Mouse (Mus musculus) embryonic facial prominence, embryonic 15.5 days (tissue): ENCODE data around the gene A230050P20Rik. TPM values are rescaled to one million over a fixed set of nuclear protein-coding genes. Genes with fewer than 3 reads are reported as not detected.

Source experiments
- ATAC-seq: fragments of 200-750 bp; cut with Nextera tagmentation; 2 replicates; pipeline ENCODE4 v1.8.0; 2017; ENCODE audit warnings: low read depth, moderate TSS enrichment; ENCODE audit not compliant: insufficient number of reproducible peaks, low FRiP score, low TSS enrichment
- H3K27ac ChIP-seq: fragments of 300-500 bp; sonication (generic); replicated peaks from 2 replicates; pipeline ENCODE4 v1.5.1; 2015; ENCODE audit warnings: mild to moderate bottlenecking, inconsistent platforms
- H3K27me3 ChIP-seq: fragments of 300-500 bp; sonication (generic); 2 replicates; pipeline ENCODE4 v1.6.1; 2015; ENCODE audit warnings: inconsistent platforms
- H3K36me3 ChIP-seq: fragments of 300-500 bp; sonication (generic); 2 replicates; pipeline ENCODE4 v1.6.1; 2015; ENCODE audit warnings: mild to moderate bottlenecking, inconsistent platforms
- H3K4me1 ChIP-seq: fragments of 300-500 bp; sonication (generic); 2 replicates; pipeline ENCODE4 v1.6.1; 2015; ENCODE audit warnings: inconsistent platforms
- H3K4me2 ChIP-seq: fragments of 300-500 bp; sonication (generic); replicated peaks from 2 replicates; pipeline ENCODE4 v1.6.1; 2015; ENCODE audit warnings: mild to moderate bottlenecking, inconsistent platforms
- H3K4me3 ChIP-seq: fragments of 300-500 bp; sonication (generic); replicated peaks from 2 replicates; pipeline ENCODE4 v1.5.1; 2015; ENCODE audit warnings: mild to moderate bottlenecking, inconsistent platforms
- H3K9ac ChIP-seq: fragments of 300-500 bp; sonication (generic); 2 replicates; pipeline ENCODE4 v1.6.1; 2015; ENCODE audit warnings: inconsistent platforms
- H3K9me3 ChIP-seq: fragments of 300-500 bp; sonication (generic); replicated peaks from 2 replicates; pipeline ENCODE4 v1.6.1; 2016; ENCODE audit warnings: inconsistent platforms
- WGBS: fragments of 180-500 bp; shearing (Covaris S2); methylation state at CpG from one replicate; pipeline ENCODE4 v1.1.7; 2015; 5-methylcytosine and 5-hydroxymethylcytosine counted together
- microRNA-seq: library from miRNA; unstranded; fragments of <30 nt; microRNA quantifications from one replicate; pipeline ENCODE4, GENCODE M21; 2016; ENCODE audit warnings: borderline number of aligned reads
- polyA plus RNA-seq: library from polyadenylated mRNA; unstranded; fragments of >200 nt; fragmentation: Nextera tagmentation; extraction: Ambion mirVana; gene quantifications from 2 replicates; pipeline ENCODE4 v1.2.1, GENCODE M21; 2015

A230050P20Rik gene
- polyA plus RNA-seq, 1 experiment from 2014 or later = 18.4 TPM

DNA sequence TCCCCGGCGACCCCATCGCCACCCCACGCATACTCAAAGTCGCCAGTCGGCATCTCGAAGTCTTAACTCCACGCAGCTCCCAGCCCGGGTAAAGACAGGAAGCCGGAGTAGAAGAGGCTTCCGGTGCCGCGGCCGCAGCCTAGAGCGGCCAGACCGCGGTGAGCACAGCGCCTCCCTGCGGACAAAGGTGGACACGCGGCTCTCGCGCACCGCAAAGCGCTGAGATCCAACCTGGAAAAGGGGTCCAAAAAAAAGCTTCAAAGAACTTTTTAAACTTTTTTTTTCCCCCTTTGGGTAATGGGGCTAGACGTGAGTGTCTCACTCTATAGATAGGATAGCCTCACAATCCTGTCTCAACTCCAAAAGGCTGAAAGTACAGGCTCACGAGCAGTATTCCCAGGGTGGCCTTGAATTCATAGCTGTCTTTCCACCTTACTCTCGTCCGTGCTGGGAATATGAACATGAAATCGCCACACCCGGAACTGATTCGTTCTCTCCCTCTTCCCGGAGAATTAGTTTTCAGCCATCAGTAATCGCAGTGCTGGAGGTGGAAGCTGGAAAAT, 30.1 kb downstream of the A230050P20Rik start, which contains the start of gene Eif3g:
TSS of gene Eif3g (minus strand) at position 113 of the 563 bp plus-strand sequence.
- 3% methylated on average over 34 of the region's 34 CpGs for WGBS
- H3K27me3 ChIP-seq = no peaks in the 10 kb centered on the region

DNA sequence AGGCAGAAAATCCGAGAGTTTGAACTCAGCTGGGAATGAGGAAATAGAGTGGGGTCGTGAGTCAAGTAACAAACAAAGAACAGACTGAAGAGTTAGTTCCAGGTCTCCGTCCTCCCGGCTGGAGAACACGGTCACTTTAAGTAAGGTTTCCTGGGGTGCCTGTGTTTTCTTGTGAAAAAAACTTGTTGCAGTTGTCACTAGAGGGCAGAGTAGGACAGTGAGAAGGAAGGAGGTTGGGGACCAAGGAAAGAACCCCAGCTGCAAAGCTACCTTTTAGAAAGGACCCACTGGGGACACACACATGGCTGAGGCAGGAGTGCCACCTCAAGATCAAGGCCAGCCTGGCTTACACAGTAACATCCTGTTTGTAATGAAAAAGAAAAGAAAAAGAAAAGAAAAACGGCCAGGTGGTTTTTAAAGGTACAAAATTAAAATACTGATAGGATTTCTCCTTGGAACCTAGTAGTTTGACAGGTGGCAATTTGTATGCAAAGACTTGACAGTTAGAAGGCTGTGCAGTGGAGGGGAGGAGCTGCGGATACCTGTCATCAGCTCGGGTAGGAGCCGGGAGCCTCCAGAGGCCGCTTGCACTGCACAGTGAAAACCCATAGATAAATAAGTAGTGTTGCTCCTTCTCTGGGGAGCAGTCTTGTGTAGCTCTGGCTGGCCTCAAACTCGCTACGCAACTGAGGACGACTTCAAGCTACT, 33.2 kb downstream of the A230050P20Rik start:
- no peak overlapping the region for H3K9ac ChIP-seq
- no peak overlapping the region for H3K4me2 ChIP-seq
- ATAC-seq = no peak
- H3K4me1 ChIP-seq = peaks cover 26% of the 10 kb centered on the region
- 13% methylated on average over 13 of the region's 13 CpGs for WGBS
- no peaks in the 10 kb centered on the region for H3K9me3 ChIP-seq
- no peak overlapping the region for H3K27ac ChIP-seq
- no peak overlapping the region for H3K4me3 ChIP-seq
- no peaks in the 10 kb centered on the region for H3K27me3 ChIP-seq
- H3K36me3 ChIP-seq = peaks cover 21% of the 10 kb centered on the region

More for the DNA sequence above, 30.1 kb downstream of the A230050P20Rik start, which contains the start of gene Eif3g:
- peak; percentile 80 for ATAC-seq
- peak within 1 kb of the TSS; percentile 91 for H3K4me2 ChIP-seq
- peak within 1 kb of the TSS; percentile 98 for H3K9ac ChIP-seq
- peaks cover 34% of the 10 kb centered on the region for H3K36me3 ChIP-seq
- peaks cover 31% of the 10 kb centered on the region for H3K4me1 ChIP-seq
- peak within 1 kb of the TSS; percentile 71 for H3K27ac ChIP-seq
- no peaks in the 10 kb centered on the region for H3K9me3 ChIP-seq
- H3K4me3 ChIP-seq = peak within 1 kb of the TSS; percentile 96

DNA sequence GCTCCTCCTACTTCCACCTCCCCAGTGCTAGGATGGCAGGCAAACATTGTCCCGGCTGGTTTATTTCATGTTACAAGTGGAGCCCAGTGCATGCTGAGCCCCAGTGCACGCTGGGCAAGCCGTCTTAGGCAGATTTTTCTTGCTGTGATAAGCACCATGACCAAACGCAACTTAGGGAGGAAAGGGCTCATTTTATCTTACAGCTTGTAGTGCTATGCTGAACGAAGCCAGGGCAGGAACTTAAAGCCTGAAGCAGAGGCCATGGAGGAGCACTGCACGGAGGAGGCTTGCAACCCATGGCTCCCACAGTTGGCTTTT, 33.7 kb downstream of the A230050P20Rik start:
- peaks cover 22% of the 10 kb centered on the region for H3K36me3 ChIP-seq
- WGBS = 28% methylated on average over 6 of the region's 6 CpGs
- H3K4me2 ChIP-seq = no peak overlapping the region
- no peak overlapping the region for H3K4me3 ChIP-seq
- H3K4me1 ChIP-seq = peaks cover 21% of the 10 kb centered on the region
- H3K9ac ChIP-seq = no peak overlapping the region
- no peaks in the 10 kb centered on the region for H3K27me3 ChIP-seq
- no peak for ATAC-seq
- H3K9me3 ChIP-seq = no peaks in the 10 kb centered on the region
- H3K27ac ChIP-seq = no peak overlapping the region

DNA sequence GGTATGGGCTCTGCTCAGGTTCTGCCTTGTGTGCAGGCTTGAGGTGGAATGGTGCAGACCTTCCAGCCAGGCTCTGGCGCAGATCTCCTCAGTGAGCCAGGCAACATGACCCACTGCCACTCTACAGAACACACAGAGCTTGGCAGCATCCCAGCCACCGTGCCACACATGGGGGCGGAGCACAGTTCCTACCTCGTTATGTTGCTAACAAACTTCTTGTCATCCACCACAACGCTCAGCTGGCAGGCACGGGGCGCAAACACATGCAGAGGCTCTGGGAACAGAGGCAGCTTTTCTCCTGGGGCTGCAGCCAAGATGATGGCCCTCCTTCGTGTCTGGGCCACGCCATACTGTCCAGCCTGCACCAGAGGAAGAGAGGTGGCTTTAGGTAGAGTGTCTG, 41.5 kb downstream of the A230050P20Rik start:
- Histone ChIP-seq H3K27me3 (no peaks in the 10 kb centered on the region), H3K9me3 (no peaks in the 10 kb centered on the region), H3K4me3 (no peak overlapping the region), H3K4me1 (no peaks in the 10 kb centered on the region), H3K9ac (no peak overlapping the region), H3K36me3 (peaks cover 99% of the 10 kb centered on the region), H3K4me2 (no peak overlapping the region), H3K27ac (no peak overlapping the region)
- 90% methylated on average over 9 of the region's 9 CpGs for WGBS
- no peak for ATAC-seq

DNA sequence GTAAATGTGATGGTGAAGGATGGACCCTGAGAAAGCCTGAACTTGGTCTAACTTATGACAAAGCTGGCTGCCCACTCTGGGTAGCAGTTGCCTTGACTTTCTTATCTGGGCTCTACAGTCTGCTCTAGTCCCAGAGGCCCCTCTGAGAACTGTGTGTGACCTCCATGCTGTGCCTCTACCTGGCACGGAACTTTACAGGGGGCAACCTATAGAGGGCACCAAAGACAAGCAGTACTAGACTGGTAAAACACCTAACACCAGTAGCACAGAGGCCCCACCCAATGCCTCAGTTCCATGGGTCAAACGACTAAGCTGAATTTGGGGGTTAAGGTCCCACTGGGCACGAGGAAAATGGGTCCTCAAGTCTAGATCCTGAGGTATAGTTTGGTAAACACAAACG, 47.7 kb downstream of the A230050P20Rik start:
- no peaks in the 10 kb centered on the region for H3K27me3 ChIP-seq
- no peak overlapping the region for H3K4me2 ChIP-seq
- H3K9ac ChIP-seq = no peak overlapping the region
- peaks cover 100% of the 10 kb centered on the region for H3K36me3 ChIP-seq
- H3K27ac ChIP-seq = no peak overlapping the region
- no peak overlapping the region for H3K4me3 ChIP-seq
- no peaks in the 10 kb centered on the region for H3K4me1 ChIP-seq
- ATAC-seq = no peak
- no peaks in the 10 kb centered on the region for H3K9me3 ChIP-seq
- WGBS = 79% methylated on average over 4 of the region's 4 CpGs

DNA sequence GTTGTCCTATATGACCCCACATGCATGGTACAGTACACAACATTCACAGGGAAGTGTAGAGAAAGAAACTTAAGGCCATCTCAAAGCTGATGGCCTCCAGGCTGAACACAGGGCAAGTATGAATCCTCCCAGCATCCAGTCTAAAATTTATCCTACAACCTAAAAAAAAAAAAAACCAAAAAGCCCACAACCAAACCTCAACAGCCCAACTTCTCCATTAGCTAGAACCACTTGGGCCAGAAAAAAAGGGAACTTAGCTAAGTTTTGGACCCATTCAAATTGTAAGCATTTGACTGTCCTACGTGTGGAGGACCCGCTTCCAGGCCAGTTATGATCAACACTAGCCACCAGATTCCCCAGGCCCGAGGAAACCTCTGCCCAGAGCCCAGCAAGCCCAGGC, 54.8 kb downstream of the A230050P20Rik start:
- Histone ChIP-seq H3K4me2 (no peak overlapping the region), H3K36me3 (peaks cover 100% of the 10 kb centered on the region), H3K9ac (no peak overlapping the region), H3K4me1 (no peaks in the 10 kb centered on the region), H3K27me3 (no peaks in the 10 kb centered on the region), H3K9me3 (no peaks in the 10 kb centered on the region), H3K27ac (no peak overlapping the region), H3K4me3 (no peak overlapping the region)
- ATAC-seq = no peak
- WGBS = 89% methylated on average over 3 of the region's 3 CpGs

Small RNA genes lying within 50 kb of the gene (microRNA-seq; reads per million reads assigned to microRNA genes)
- gene Mir7081 = 0.86 reads per million

Other genes starting within 250 kb of the A230050P20Rik start
- gene Ubl5, start 225.8 kb upstream of the A230050P20Rik start, polyA plus RNA-seq = 396 and 416 TPM in 2 replicates
- 18.7 and 19.8 TPM in 2 replicates for gene Fbxl12, start 223.9 kb upstream of the A230050P20Rik start, polyA plus RNA-seq
- 47.7 and 49.5 TPM in 2 replicates for gene Pin1, start 216.5 kb upstream of the A230050P20Rik start, polyA plus RNA-seq
- 13.4 and 13.8 TPM in 2 replicates for gene Olfm2, start 122.3 kb upstream of the A230050P20Rik start, polyA plus RNA-seq
- 5.9 and 6.8 TPM in 2 replicates for gene Col5a3, start 53.6 kb upstream of the A230050P20Rik start, polyA plus RNA-seq
- gene Rdh8, start 50.1 kb upstream of the A230050P20Rik start, polyA plus RNA-seq = not detected in 2 replicates
- gene Angptl6, start 11.1 kb downstream of the A230050P20Rik start, polyA plus RNA-seq = 5.0 and 5.4 TPM in 2 replicates
- gene Ppan, start 19.5 kb downstream of the A230050P20Rik start, polyA plus RNA-seq = 83.2 and 89.9 TPM in 2 replicates
- gene Eif3g, start 30.0 kb downstream of the A230050P20Rik start, polyA plus RNA-seq = 305 and 312 TPM in 2 replicates
- gene Dnmt1, start 91.2 kb downstream of the A230050P20Rik start, polyA plus RNA-seq = 77.2 and 78.4 TPM in 2 replicates
- gene S1pr2, start 108.1 kb downstream of the A230050P20Rik start, polyA plus RNA-seq = 61.8 and 68.5 TPM in 2 replicates
- 122 and 126 TPM in 2 replicates for gene Mrpl4, start 134.1 kb downstream of the A230050P20Rik start, polyA plus RNA-seq
- gene Icam1, start 147.3 kb downstream of the A230050P20Rik start, polyA plus RNA-seq = 20.7 and 21.7 TPM in 2 replicates
- 0.59 and 1.0 TPM in 2 replicates for gene Icam4, start 160.7 kb downstream of the A230050P20Rik start, polyA plus RNA-seq
- gene Icam5, start 163.4 kb downstream of the A230050P20Rik start, polyA plus RNA-seq = 0.20 TPM in 2 replicates
- gene Zglp1, start 198.5 kb downstream of the A230050P20Rik start, polyA plus RNA-seq = 0.39 and 1.5 TPM in 2 replicates
- gene Gm49373, start 204.5 kb downstream of the A230050P20Rik start, polyA plus RNA-seq = 0.72 and 1.0 TPM in 2 replicates
- gene Fdx1l, start 205.0 kb downstream of the A230050P20Rik start, polyA plus RNA-seq = 61.0 and 65.4 TPM in 2 replicates
- gene Gm38431, start 223.4 kb downstream of the A230050P20Rik start, polyA plus RNA-seq = 1.6 and 2.9 TPM in 2 replicates
- gene Raver1, start 223.4 kb downstream of the A230050P20Rik start, polyA plus RNA-seq = 55.4 and 65.8 TPM in 2 replicates